Mouse (Mus musculus) Patski (cell line): ENCODE measurements at regions not wholly inside any gene's neighbourhood (a gene's known extent, or its start where the extent isn't known, plus 50 kb on each side); places are given as distances from the start of the nearest gene placed in this dataset.

Source experiments
- ATAC-seq: fragments of 100-300 bp; one replicate; pipeline ENCODE4 v1.8.0; 2021
- CTCF ChIA-PET: fragments of 350-600 bp; sonication (Branson Sonifier 250); formaldehyde crosslinking; loops from one replicate; lab custom pipeline; 2022; ENCODE audit warnings: inconsistent platforms; lab: Charles Lee
- POLR2A ChIA-PET: fragments of 350-600 bp; sonication (Branson Sonifier 250); formaldehyde crosslinking; loops from one replicate; lab custom pipeline; 2022; ENCODE audit warnings: antibody characterized with exemption, inconsistent platforms; lab: Charles Lee
- DNase-seq: peaks from one replicate; pipeline ENCODE4 v3.0.0-alpha.2; 2011; ENCODE audit warnings: low read depth, low spot score
- H3K27me3 ChIP-seq: fragments of 371-371 bp; one replicate; pipeline ENCODE4 v1.5.1; 2021
- CTCF ChIP-seq: fragments of 100-300 bp; IDR thresholded peaks from one replicate; pipeline ENCODE4 v1.5.1; 2021
- in situ Hi-C: fragments of 300-500 bp; cut with MboI; formaldehyde crosslinking; loops from 3 replicates; pipeline ENCODE4 v1.11.1; 2018; ENCODE audit warnings: low pct_unique_long_range_greater_than_20kb, mixed read lengths

GRCm38 (mm10) chr3:121602826-121603370, 67.7 kb upstream of the 4930432M17Rik start:
- in situ Hi-C loops = no loop called here
- ATAC-seq (no peak), DNase-seq (no peak)
- CTCF ChIA-PET = interaction anchor here (0.9 to 2.2 kb wide), 11 partner anchors 9 to 119 kb away, joined by 3 to 7 read pairs (median 3); no protein-coding TSS in a partner anchor
- POLR2A ChIA-PET = interaction anchor here (0.5 to 1.4 kb wide), 5 partner anchors 8 to 110 kb away, joined by 3 to 7 read pairs (median 4); no protein-coding TSS in a partner anchor
- H3K27me3 ChIP-seq = no peaks in the 10 kb centered on the region
- no peak for TF ChIP-seq CTCF

DNA sequence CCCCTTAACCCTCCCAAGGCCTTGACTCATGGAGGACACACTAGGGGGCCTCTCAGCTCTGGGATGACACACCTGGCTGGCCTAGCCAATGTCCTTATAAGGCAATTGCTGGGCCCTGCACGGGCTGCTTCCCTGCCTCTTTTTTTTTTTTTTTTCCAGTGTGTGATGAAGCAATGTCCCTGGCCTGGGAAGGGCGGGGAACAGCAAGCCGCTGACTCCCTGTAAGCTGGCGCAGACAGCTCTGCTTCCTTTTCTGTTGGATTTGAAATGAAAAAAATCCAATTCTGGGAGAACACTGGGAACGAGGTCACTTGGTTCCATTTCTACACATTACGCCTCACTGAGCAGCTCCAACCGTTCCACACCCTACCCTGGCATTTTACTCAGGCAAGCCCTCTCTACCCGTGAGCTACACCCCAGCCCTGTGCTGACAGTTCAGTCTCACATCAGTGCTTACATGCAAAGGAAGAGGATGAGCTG, 68.4 kb upstream of the 4930432M17Rik start:
- H3K27me3 ChIP-seq = no peaks in the 10 kb centered on the region
- in situ Hi-C loops = no loop called here
- TF ChIP-seq CTCF = no peak
- peak; percentile 91 for DNase-seq
- ChIA-PET POLR2A (interaction anchor here (0.8 to 1.4 kb wide), 5 partner anchors 9 to 123 kb away, joined by 3 to 7 read pairs (median 3); no protein-coding TSS in a partner anchor), CTCF (interaction anchor here (0.9 to 2.2 kb wide), 9 partner anchors 8 to 121 kb away, joined by 3 to 11 read pairs (median 5); partner anchors contain the start of gene F3)
- peak; percentile 95 for ATAC-seq

GRCm38 (mm10) chr3:121600841-121601240, 68.6 kb upstream of the Slc44a3 start:
- no peak for DNase-seq
- in situ Hi-C loops = no loop called here
- CTCF ChIA-PET = interaction anchor here (1.0 kb wide), 1 partner anchor 11 kb away, joined by 3 read pairs; no protein-coding TSS in a partner anchor

GRCm38 (mm10) chr3:121600388-121600787, 68.2 kb upstream of the Slc44a3 start:
- POLR2A ChIA-PET = interaction anchor here (1.0 kb wide), 1 partner anchor 15 kb away, joined by 3 read pairs; no protein-coding TSS in a partner anchor
- CTCF ChIA-PET = interaction anchor here (1.0 kb wide), 1 partner anchor 11 kb away, joined by 3 read pairs; no protein-coding TSS in a partner anchor
- no peak for TF ChIP-seq CTCF
- ATAC-seq (no peak), DNase-seq (no peak)
- in situ Hi-C loops = no loop called here
- H3K27me3 ChIP-seq = no peaks in the 10 kb centered on the region

More at GRCm38 (mm10) chr3:121600841-121601240, 68.6 kb upstream of the Slc44a3 start:
- no peak for ATAC-seq
- no peak for TF ChIP-seq CTCF
- POLR2A ChIA-PET = interaction anchor here (1.0 kb wide), 1 partner anchor 15 kb away, joined by 3 read pairs; no protein-coding TSS in a partner anchor
- H3K27me3 ChIP-seq = no peaks in the 10 kb centered on the region

DNA sequence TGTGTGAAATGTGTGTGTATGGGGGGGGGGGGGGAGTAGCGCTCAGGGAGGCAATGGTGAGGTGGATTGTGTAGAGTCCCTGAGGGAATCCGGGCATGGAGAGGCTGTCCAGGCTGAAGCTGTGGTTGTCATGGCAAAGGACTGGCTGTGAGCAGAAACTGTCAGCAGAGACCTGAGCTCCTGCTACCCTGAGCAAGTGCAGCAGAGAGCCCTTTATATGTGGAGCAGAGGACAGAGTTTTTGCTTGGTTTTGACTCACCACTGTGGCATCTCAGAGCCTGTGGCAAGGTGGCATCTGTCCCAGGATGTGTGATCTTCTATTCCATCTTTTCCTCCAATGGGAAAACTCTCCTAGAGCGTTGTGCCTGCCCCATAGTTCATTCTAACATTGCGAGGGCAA, 65.8 kb upstream of the Slc44a3 start:
- in situ Hi-C loops = no loop called here
- no peaks in the 10 kb centered on the region for H3K27me3 ChIP-seq
- CTCF ChIA-PET = interaction anchor here (0.9 to 1.6 kb wide), 3 partner anchors 10 to 25 kb away, joined by 3 to 4 read pairs (median 3); no protein-coding TSS in a partner anchor
- no peak for DNase-seq
- no peak for TF ChIP-seq CTCF
- POLR2A ChIA-PET = interaction anchor here (0.6 kb wide), 1 partner anchor 127 kb away, joined by 3 read pairs; no protein-coding TSS in a partner anchor
- peak; percentile 9 for ATAC-seq

- CTCF ChIA-PET = interaction anchor here (0.9 kb wide), 1 partner anchor 11 kb away, joined by 3 read pairs; no protein-coding TSS in a partner anchor
- in situ Hi-C loops = no loop called here
- no peaks in the 10 kb centered on the region for H3K27me3 ChIP-seq
- ATAC-seq = no peak
- TF ChIP-seq CTCF = no peak
- POLR2A ChIA-PET = no interaction called here
- no peak for DNase-seq
Observed at GRCm38 (mm10) chr3:121597203-121597602, 65.0 kb upstream of the Slc44a3 start.

DNA sequence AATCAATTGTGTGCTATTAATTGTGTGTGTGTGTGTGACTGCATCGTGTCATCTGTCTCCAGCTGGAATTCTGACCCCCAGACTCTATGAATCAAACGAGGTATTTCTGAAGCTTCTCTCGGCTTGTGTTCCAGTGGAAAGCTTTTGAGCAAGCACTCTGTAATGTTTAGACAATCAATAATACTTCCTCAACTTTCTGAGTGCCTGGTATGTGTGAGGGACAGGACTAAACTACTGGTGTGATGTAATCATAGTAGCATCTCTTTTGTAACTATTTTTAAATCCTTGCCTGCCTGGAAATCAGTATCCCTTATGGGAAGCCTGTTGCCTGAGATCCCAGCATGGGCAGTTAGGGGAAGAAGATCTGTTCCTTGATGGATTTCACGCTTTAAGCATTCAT, 62.4 kb upstream of the Slc44a3 start:
- no peak for TF ChIP-seq CTCF
- H3K27me3 ChIP-seq = no peaks in the 10 kb centered on the region
- peak; percentile 34 for ATAC-seq
- CTCF ChIA-PET = interaction anchor here (0.9 to 1.9 kb wide), 5 partner anchors 8 to 137 kb away, joined by 3 to 5 read pairs (median 3); no protein-coding TSS in a partner anchor
- DNase-seq = no peak
- POLR2A ChIA-PET = interaction anchor here (0.6 to 3.2 kb wide), 4 partner anchors 10 to 124 kb away, joined by 3 to 10 read pairs (median 3); no protein-coding TSS in a partner anchor
- in situ Hi-C loops = no loop called here

DNA sequence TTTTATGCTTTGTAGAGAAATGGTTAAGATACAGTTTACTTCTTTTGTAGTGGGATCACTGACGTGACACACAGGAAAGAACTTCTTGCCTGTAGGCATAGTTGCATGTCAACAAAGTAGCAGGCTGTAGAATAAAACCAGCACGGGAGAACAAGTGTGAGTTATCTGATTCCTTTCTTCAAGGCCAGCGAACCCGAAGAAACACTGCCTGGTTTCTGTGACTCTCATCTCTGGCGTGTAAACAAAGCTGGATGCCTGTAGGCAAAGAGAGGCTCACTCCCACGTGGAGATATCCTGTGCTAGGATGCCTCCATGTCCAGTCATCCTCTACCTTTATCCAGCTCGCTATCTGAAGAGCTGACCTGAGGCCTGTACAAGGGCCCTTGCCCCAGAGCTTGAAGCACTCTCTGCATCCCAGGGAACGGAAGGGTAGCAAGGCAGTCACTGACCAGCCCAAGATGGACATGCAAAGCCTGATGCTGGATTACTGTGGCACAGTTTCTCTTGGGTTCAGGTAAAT, 61.5 kb upstream of the Slc44a3 start:
- ChIA-PET CTCF (interaction anchor here (0.8 to 1.7 kb wide), 4 partner anchors 9 to 119 kb away, joined by 3 to 5 read pairs (median 3); no protein-coding TSS in a partner anchor), POLR2A (interaction anchor here (0.9 to 3.2 kb wide), 2 partner anchors 9 to 23 kb away, joined by 3 to 10 read pairs; no protein-coding TSS in a partner anchor)

GRCm38 (mm10) chr3:121593143-121593542, 60.9 kb upstream of the Slc44a3 start:
- no peak for DNase-seq
- in situ Hi-C loops = no loop called here

More for the DNA sequence above, 61.5 kb upstream of the Slc44a3 start:
- ATAC-seq (peak; percentile 52), DNase-seq (no peak)
- in situ Hi-C loops = no loop called here
- H3K27me3 ChIP-seq = no peaks in the 10 kb centered on the region
- TF ChIP-seq CTCF = no peak

DNA sequence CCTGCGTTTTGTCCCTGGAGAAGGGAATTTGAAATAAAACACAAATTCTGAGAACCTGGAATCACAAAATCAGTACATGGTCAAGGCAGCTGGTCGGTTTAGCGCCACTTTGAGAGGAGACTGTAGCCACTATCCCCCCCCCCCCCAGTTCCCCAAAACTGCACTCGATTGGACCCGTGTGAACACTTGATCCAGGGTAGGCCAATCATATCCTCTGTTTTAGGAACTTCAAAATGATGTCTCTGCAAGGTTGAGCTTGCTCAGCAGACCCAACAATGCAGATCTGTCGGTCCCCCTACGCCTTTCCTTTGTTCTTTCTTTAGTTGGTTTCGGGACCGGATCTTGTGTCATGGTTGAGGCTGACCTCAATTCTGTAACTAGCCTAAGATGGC, 57.3 kb upstream of the Slc44a3 start:
- CTCF ChIA-PET = interaction anchor here (1.2 to 2.3 kb wide), 3 partner anchors 11 to 17 kb away, joined by 3 to 8 read pairs (median 4); no protein-coding TSS in a partner anchor
- no peaks in the 10 kb centered on the region for H3K27me3 ChIP-seq
- ATAC-seq (no peak), DNase-seq (no peak)
- no peak for TF ChIP-seq CTCF
- POLR2A ChIA-PET = no interaction called here
- in situ Hi-C loops = no loop called here

More at GRCm38 (mm10) chr3:121593143-121593542, 60.9 kb upstream of the Slc44a3 start:
- TF ChIP-seq CTCF = no peak
- POLR2A ChIA-PET = interaction anchor here (3.2 kb wide), 1 partner anchor 8 kb away, joined by 10 read pairs; no protein-coding TSS in a partner anchor
- CTCF ChIA-PET = interaction anchor here (0.8 to 1.7 kb wide), 2 partner anchors 20 to 43 kb away, joined by 3 to 5 read pairs; no protein-coding TSS in a partner anchor
- H3K27me3 ChIP-seq = no peaks in the 10 kb centered on the region
- no peak for ATAC-seq
